Mouse (Mus musculus) gastrocnemius, postnatal 4 days (tissue): Measurements from ENCODE around the gene Loxl1. TPM values are rescaled to one million over a fixed set of nuclear protein-coding genes. Genes with fewer than 3 reads are reported as not detected.
A peak's percentile ranks its signal among the peaks of the same experiment; 100 is the strongest.
"Not testable (repeated sequence)": the region's sequence is repeated elsewhere in the genome, so short reads cannot be mapped to it uniquely, and the experiment has no call there.

Experiments used
- DNase-seq, 2 experiments: peaks; one replicate each; pipeline ENCODE4 v3.0.0; 2021 to 2022; ENCODE audit warnings: low spot score in 2 of 2, mixed read lengths in 2 of 2
- total RNA-seq, 2 experiments: library from RNA; stranded (reverse); gene quantifications; 2 replicates each; pipeline ENCODE4 v1.2.3; 2021

Loxl1 gene
- total RNA-seq, 2 experiments from 2014 or later = 95.5 to 95.9 TPM

GRCm38 (mm10) chr9:58253033-58253804 lies 59.8 kb downstream of the Loxl1 start, which contains the start of gene Stoml1:
Stoml1 (plus strand) TSS chr9:58253164.
- DNase-seq = peak; percentile 82 to 91

- not testable (repeated sequence) for DNase-seq
Measured at GRCm38 (mm10) chr9:58250730-58251129, 62.3 kb downstream of the Loxl1 start.

- DNase-seq = no peak
Measured at GRCm38 (mm10) chr9:58250322-58250721, 62.7 kb downstream of the Loxl1 start.

- DNase-seq = peak; percentile 47 to 75
Measured at GRCm38 (mm10) chr9:58249592-58250192, 63.3 kb downstream of the Loxl1 start, which contains the start of gene Pml. Pml (minus strand) TSS chr9:58249786.

- DNase-seq = no peak
Measured at GRCm38 (mm10) chr9:58248746-58249413, 64.1 kb downstream of the Loxl1 start.

GRCm38 (mm10) chr9:58247064-58247759 lies 65.8 kb downstream of the Loxl1 start:
- DNase-seq = peak; percentile 72 to 89

- no peak for DNase-seq
Measured at GRCm38 (mm10) chr9:58246083-58246591, 66.8 kb downstream of the Loxl1 start.

GRCm38 (mm10) chr9:58243696-58244095 lies 69.3 kb downstream of the Loxl1 start:
- DNase-seq = no peak

GRCm38 (mm10) chr9:58242696-58243095 lies 70.3 kb downstream of the Loxl1 start:
- no peak for DNase-seq

GRCm38 (mm10) chr9:58241780-58242485 lies 71.1 kb downstream of the Loxl1 start:
- no peak for DNase-seq

Other genes with a start within 250 kb of the Loxl1 start
- 1 to 10 TPM in 1 of 2 experiments, under 1 TPM in 1; 0.74 to 1.1 TPM for gene Stra6, start 249.4 kb downstream of the Loxl1 start, total RNA-seq
- gene Ccdc33, start 194.4 kb downstream of the Loxl1 start, total RNA-seq = not detected
- gene Islr, start 108.9 kb downstream of the Loxl1 start, total RNA-seq = 100 to 1,000 TPM; 179 to 208 TPM
- 1 to 10 TPM; 6.4 to 7.7 TPM for gene Islr2, start 108.9 kb downstream of the Loxl1 start, total RNA-seq
- 10 to 100 TPM; 16.8 to 19.5 TPM for gene Pml, start 63.4 kb downstream of the Loxl1 start, total RNA-seq
- gene Stoml1, start 60.0 kb downstream of the Loxl1 start, total RNA-seq = 10 to 100 TPM; 16.1 to 16.6 TPM
- gene Tbc1d21, start 57.3 kb upstream of the Loxl1 start, total RNA-seq = not detected
- 10 to 100 TPM; 12.0 to 12.7 TPM for gene Insyn1, start 175.4 kb upstream of the Loxl1 start, total RNA-seq
- 10 to 100 TPM; 37.8 to 40.3 TPM for gene Cd276, start 242.3 kb upstream of the Loxl1 start, total RNA-seq